In genomic region chr10:59166104-59166944, GRCm38 (mm10) we compare ENCODE assay signal across 8 mouse cellular contexts. TPM values are rescaled to one million over a fixed set of nuclear protein-coding genes. Genes with fewer than 3 reads are reported as not detected.
DNase-seq lines count a peak whose midpoint lies in the region; ATAC-seq and TF ChIP-seq lines count a peak whose summit lies in the region.

No protein-coding gene starts in this region.

- peak; percentile 37 to 67 for DNase-seq in heart, adult 18-20 months
- no peak for DNase-seq in heart, embryonic 10.5 days (ENCODE audit: low spot score)
- peak; percentile 31 for DNase-seq in ES-E14 (ENCODE audit: low read depth, low spot score)
- DNase-seq in cerebellum, adult 9-10 months = peak; percentile 26
- peak; percentile 71 for DNase-seq in layer of hippocampus, adult 9-10 months (ENCODE audit: low spot score)
- DNase-seq in lung, postnatal 10 days = peak; percentile 77
- DNase-seq in thymus, postnatal 0 days (ENCODE audit: low spot score) = peak; percentile 13

- H3K9me3 ChIP-seq in heart, embryonic 10.5 days = no peaks in the 10 kb centered on the region
- H3K9me3 ChIP-seq in ES-E14 (ENCODE audit: control insufficient read depth, insufficient read depth, low read depth, low read length) = no peaks in the 10 kb centered on the region

- ATAC-seq in granulocyte monocyte progenitor cell, adult 5-6 weeks (replicated peaks; ENCODE audit: poor library complexity, severe bottlenecking) = peak; percentile 95

- WGBS in heart, embryonic 10.5 days = 63% methylated on average over 14 of the region's 14 CpGs

- no peak overlapping the region for H3K27ac ChIP-seq in heart, embryonic 10.5 days
- no peak overlapping the region for H3K27ac ChIP-seq in ES-E14 (ENCODE audit: insufficient read depth, low read depth, low read length, poor library complexity, severe bottlenecking)

- H3K36me3 ChIP-seq in heart, embryonic 10.5 days = peaks cover 13% of the 10 kb centered on the region; the same call in 1 of the 2 replicates
- no peaks in the 10 kb centered on the region for H3K36me3 ChIP-seq in ES-E14 (ENCODE audit: control insufficient read depth, insufficient read depth, low read length, poor library complexity, severe bottlenecking)

- H3K4me3 ChIP-seq in heart, embryonic 10.5 days = no peak overlapping the region
- peak overlapping the region in 1 of 2 experiments; percentile 31; a peak in 1 of 4 replicates for H3K4me3 ChIP-seq in ES-E14 (ENCODE audit: insufficient read depth in 1 of 2, low read depth in 1 of 2, low read length in 2 of 2, poor library complexity in 1 of 2, severe bottlenecking in 1 of 2)

- H3K4me1 ChIP-seq in heart, embryonic 10.5 days = 0 out of 2 replicates have a peak, but pooled peaks cover 8% of the 10 kb centered on the region
- H3K4me1 ChIP-seq in ES-E14 (ENCODE audit: control insufficient read depth in 2 of 2, insufficient read depth in 2 of 2, low read length in 2 of 2, poor library complexity in 1 of 2) = no peaks in the 10 kb centered on the region; a peak in 1 of 4 replicates

- in situ Hi-C loops in ES-E14 (cut with MboI; ENCODE audit: low sequenced_read_pairs in 2 of 2, unreplicated experiment in 2 of 2) = no loop called here

- no peak overlapping the region; the same call in 1 of the 2 replicates for H3K9ac ChIP-seq in ES-E14 (ENCODE audit: insufficient read depth, low read depth, low read length, poor library complexity, severe bottlenecking)

- H3K27me3 ChIP-seq in heart, embryonic 10.5 days (ENCODE audit: insufficient read depth, poor library complexity, severe bottlenecking) = no peaks in the 10 kb centered on the region

TF ChIP-seq in ES-E14, 5 proteins besides CTCF, POLR2A, EP300 and RAD21:
- TF ChIP-seq ZC3H11A (IDR thresholded peaks at IDR 0.05; ENCODE audit: borderline replicate concordance, low read depth, low read length) (no peak), CHD2 (IDR thresholded peaks at IDR 0.05; ENCODE audit: low read depth, low read length) (no peak), HCFC1 (IDR thresholded peaks at IDR 0.05; ENCODE audit: borderline replicate concordance, insufficient read depth, low read length) (no peak), MAFK (IDR thresholded peaks at IDR 0.05; ENCODE audit: insufficient read depth, low read depth, low read length) (no peak), ZNF384 (IDR thresholded peaks at IDR 0.05; ENCODE audit: low read depth, low read length) (no peak)

RNA-seq across cellular contexts. Expression of gene Sept10, which starts 55.3 kb away (rescaled TPM):
- total RNA-seq in heart, adult 18-20 months (2021) = 10 to 100 TPM; 15.0 to 16.6 TPM
- polyA plus RNA-seq in heart, embryonic 10.5 days (2016; fragmentation: Nextera tagmentation; extraction: Ambion mirVana) = 35.6 and 37.9 TPM in 2 replicates
- total RNA-seq in ES-E14 (2012; rRNA removed) = 15.1 and 16.8 TPM in 2 replicates
- total RNA-seq in granulocyte monocyte progenitor cell, adult 5-6 weeks (2014; fragmentation: Nextera tagmentation) = 8.8 and 11.6 TPM in 2 replicates
- 7.7 and 17.8 TPM in 2 replicates for total RNA-seq in granulocyte monocyte progenitor cell, adult 5-6 weeks (2017)
- 15.8 and 16.4 TPM in 2 replicates for polyA plus RNA-seq in thymus, postnatal 0 days (2015; fragmentation: Nextera tagmentation; extraction: Ambion mirVana)

RNA-seq across cellular contexts. Expression of gene Sowahc, which starts 55.4 kb away (rescaled TPM):
- 1 to 10 TPM; 1.3 to 2.7 TPM for total RNA-seq in heart, adult 18-20 months (2021)
- polyA plus RNA-seq in heart, embryonic 10.5 days (2016; fragmentation: Nextera tagmentation; extraction: Ambion mirVana) = 4.7 and 6.3 TPM in 2 replicates
- total RNA-seq in ES-E14 (2012; rRNA removed) = 6.3 and 7.9 TPM in 2 replicates
- total RNA-seq in granulocyte monocyte progenitor cell, adult 5-6 weeks (2014; fragmentation: Nextera tagmentation) = 6.9 and 8.1 TPM in 2 replicates
- 17.2 and 19.6 TPM in 2 replicates for total RNA-seq in granulocyte monocyte progenitor cell, adult 5-6 weeks (2017)
- 2.3 and 2.4 TPM in 2 replicates for polyA plus RNA-seq in thymus, postnatal 0 days (2015; fragmentation: Nextera tagmentation; extraction: Ambion mirVana)
